Mouse (Mus musculus): Measurements from ENCODE around the gene Ap2m1.
"Not testable (repeated sequence)": the region's sequence is repeated elsewhere in the genome, so short reads cannot be mapped to it uniquely, and the experiment has no call there.

Gene Ap2m1

DNA sequence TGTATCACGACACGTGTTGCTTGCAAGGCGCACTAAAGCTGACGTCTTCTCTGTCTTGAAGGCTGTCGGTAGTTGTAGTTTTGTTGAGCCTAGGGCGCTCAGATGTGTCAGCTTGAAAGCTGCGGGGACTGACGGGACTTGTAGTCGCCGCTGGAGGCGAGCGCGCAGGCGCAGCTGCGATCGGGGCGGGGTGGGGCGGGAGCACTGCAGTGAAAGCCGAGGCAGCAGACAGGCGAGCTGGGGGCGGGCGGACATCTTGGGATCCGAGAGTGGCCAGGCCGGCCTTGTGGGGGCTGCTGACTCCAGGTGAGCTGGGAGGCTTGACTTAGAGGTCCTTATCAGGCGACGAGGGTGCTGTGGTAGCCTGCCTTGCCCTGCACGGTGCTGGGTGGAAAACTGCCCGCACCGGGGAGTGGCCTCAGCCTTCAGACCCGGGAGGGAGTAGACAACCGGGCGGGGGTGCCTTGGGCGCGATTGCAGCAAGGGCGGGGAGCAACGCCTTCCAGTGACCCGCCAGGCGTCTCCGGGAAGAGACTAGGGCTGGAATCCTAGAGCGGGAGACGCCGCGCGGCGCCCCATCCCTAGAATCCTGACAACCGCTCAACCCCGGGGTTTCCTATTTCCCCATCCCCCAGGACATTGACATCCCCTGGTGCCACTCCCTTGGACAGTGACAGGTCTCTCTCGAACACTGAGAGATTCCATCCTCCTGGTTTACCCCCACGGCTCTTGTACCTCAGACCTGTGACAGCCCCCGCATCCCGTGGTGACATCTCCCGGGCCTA is at the start of gene Ap2m1:
Gene Ap2m1, plus strand, starts transcription at position 183 of the 785 bp plus-strand sequence.
- DNase-seq: peak; percentile 95

DNA sequence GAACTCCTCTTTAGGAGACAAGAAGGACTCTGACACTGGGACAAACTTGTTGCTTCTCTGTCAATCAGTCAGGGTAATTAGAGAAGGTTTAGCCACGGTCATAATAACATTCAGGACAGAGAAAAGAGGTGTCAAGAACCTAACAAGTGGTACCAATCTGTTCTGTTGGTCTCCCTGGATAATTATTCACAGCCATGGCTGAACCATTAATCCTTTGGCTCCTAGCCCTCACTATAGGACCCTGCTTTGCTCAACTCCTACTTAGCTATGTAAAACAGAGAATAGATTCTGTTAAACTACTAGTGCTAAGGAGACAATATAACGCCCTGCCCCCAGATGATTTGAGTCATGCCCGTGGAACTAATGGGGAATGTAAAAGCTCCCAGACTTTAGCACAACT is 49.2 kb upstream of the Ap2m1 start:
- peak; percentile 9 for DNase-seq

DNA sequence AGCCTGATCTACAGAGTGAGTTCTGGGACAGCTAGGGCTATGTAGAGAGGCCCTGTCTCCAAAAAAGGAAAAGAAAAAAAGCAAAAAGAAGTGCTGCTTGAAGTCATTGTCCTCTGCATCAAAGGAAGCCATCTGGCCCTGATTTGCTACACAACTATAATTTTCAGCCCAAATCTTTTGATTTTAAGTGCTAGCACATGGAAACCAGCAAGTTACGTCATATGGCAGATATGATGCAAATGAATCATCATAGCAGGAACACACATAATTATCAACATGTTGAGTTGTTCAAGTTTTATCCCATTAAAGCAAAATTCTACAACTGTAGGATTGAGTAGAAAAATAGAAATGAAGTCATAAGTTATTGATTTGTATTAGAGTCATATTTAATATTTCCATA is 47.1 kb upstream of the Ap2m1 start:
- no peak for DNase-seq

DNA sequence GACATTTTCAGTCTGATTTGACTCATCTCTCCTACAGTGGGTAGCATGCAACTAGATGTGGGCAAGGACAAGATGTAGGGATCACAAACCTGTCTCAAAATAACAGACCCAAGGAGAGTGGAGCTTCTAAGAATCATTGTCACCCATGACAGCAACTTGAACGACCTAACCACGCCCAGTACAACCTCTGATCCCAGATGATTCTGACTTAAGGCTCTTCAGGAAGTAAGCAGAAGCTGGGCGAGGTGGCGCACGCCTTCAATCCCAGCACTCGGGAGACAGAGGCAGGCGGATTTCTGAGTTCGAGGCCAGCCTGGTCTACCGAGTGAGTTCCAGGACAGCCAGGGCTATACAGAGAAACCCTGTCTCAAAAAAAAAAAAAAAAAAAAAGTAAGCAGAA is 46.5 kb upstream of the Ap2m1 start:
- DNase-seq: not testable (repeated sequence)

DNA sequence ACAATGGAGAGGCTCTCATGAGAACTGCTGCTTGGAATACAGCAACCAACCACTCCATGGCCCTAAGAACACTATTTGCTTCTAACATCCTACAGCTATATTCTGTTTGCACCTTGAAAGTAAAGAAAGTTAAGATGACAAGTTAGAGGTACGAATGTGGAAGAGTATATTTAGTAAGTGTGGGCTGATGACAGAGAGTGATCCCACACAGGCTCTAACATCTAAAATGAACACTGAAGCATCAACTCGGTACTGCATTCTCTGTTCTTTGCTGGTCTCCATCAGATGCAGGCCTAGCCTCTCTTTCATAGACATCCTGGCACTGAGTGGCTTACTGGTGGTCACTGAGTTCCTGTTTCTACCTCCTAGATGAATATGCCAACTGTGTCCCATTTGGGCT is 46.0 kb upstream of the Ap2m1 start:
- no peak for DNase-seq

DNA sequence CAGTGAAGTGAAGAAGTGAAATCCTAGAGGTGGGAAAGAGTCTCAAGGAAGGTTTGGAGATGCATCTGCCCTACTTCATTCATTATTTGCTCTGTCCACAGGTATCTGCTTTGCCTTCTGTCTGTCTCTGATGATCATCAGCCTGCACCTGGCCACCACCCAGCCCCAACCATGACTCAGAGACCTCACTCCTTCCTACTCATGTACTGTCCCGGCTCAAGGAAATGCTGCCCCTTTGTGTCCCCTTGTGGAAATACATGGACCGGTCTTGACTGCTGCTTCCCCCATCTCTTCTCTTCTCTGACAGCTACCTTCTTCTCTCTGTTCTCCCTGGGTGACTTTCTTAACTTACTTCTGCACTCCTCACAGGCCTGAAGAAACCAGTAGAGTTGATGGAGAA is 44.7 kb upstream of the Ap2m1 start:
- DNase-seq: peak; percentile 38

DNA sequence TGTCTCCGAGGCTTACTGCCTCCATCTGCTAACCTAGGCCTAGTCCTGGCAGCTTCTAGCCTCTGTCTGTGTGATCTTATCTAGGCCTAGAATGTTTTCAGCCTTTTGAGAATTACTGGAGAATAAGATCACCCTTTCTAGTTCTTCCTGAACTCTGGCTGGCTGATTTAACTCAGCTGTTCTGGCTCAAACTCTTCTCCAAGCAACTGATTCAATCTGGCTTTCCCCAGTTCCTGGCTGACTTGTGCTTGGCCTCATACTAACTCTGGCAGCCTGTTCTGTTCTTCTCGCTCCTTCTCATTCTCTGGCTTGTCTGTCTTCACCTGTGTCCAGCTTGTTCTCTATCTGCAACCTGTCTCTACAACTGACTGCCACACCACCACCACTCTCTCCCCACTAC is 44.0 kb upstream of the Ap2m1 start:
- DNase-seq: no peak

DNA sequence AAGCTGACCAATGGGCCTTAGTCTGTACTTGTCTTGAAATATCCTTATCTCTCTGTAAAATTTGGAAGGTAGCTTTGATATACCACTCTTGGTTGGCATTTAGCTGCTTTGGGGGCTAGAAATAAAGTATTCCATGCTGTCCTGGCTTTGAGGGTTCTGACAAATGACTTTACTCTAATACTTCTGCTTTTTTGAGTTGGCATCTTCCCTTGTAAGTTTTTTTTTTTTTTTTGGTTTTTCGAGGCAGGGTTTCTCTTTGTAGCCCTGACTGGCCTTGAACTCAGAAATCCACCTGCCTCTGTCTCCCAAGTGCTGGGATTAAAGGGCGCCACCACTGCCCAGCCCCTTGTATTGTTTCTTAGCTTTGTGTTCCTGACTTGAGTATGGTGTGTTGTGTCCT is 41.8 kb upstream of the Ap2m1 start:
- no peak for DNase-seq

DNA sequence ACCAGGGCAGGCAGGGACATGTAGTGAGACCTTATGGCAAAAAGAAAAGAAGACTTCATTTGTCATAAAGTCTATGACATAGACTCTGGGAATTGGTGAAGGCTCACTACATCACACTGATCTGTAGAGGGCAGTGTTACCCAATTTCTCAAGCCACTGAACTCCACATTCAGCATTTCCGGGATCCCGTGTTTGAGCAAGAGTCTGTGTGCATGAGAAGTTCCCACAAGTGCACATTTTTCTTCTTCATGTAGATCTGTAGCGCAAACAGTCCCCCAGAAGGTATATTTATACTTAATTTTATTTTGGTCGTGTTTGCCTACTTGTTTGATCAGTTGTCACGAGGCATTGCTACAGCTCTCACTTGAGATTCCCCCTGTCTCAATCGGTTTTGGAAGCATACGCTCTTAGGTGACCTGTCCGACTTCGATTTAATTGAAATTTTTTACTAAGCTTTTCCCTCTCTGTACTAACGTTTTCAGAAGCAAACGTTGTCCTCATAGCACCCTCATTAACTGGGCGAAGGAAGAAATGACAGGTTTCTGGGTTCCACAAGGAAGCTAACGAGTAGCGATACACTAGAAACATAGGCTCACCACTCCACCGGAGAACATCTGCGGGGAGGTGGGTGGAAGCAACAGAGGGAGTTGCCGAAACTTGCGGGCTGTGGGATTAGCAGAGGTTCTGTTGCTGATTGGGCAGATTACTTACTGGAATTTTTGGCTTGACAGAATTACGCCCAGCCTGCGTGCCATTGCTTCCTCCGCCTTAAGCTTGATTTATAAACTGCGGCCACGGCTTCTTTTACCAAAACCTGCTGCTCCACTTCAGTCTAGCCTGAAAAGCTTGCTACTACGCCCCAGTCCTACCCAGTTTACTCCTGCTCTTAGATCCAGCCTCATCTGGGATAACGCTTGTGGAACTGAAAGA is 38.3 kb upstream of the Ap2m1 start:
- DNase-seq: peak; percentile 68

DNA sequence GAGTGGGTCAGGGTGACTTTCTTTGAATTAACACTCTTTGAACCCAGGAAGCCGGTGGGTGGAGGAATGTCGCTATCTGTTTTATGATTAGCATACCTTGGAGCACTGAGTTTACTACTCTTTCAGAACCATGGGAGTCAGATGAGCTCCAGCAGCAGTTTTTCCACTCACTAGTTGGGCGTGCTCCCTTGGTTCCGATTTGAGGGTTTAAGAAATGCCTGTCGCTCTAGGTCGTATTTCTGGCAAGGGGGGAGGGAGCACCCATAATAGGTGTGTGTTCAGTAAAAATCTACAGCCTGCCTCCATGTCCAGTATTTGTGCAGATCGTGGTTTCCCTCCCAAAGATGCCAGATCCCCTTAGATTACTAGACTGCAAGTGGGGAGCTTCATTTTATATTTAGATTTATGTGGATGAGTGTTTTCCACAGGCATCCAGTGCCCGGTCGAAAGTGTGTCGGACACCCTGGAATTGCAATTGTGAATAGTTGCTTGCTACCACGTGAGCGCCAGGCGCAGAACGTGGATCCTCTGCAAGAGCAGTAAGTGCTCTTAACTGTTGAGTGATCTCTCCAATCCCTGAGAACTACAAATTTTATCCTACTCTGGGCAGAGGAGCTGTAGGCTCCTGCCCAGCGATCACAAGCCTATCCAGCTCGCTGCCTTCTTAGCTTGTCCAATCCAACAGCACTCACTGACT is 37.1 kb upstream of the Ap2m1 start:
- DNase-seq: no peak

DNA sequence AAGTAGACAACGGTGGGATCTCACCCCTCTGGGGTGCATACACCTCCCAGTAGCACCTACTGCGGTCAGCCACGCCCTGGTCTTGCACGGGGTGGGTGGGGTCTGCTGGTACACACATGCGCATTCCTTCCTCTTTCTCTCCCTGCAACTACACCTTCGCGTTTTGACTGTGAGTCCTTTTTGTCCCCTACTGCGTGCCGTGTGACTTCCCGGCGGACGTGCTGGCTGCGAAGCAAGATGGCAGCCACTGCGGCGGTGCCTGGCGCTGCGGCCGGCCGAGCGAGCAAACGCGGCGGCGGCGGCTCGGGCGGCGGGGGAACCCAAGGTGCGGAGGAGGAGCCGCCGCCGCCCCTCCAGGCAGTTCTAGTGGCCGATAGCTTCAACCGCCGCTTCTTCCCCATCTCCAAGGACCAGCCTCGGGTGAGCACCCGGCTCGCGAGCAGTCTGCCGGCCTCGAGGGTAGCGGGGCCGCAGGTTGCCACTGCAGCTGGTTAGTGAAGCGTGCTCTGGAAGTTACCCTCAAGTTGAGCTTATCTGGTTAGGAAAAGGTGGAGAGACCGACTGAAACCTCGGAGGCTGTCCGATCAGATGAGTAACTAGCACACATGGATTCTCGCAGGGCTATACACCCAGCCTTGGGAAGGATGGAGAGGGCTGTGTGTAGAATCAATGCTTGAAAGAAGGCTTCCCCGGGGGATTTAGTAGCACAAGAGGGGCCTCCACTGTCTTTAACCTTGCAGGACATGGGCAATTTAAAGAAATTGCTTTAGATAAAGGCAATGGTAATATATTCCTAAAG is 36.4 kb upstream of the Ap2m1 start, which contains the start of gene Eif2b5:
Gene Eif2b5, plus strand, starts transcription at position 141 of the 799 bp plus-strand sequence.
- peak; percentile 95 for DNase-seq

DNA sequence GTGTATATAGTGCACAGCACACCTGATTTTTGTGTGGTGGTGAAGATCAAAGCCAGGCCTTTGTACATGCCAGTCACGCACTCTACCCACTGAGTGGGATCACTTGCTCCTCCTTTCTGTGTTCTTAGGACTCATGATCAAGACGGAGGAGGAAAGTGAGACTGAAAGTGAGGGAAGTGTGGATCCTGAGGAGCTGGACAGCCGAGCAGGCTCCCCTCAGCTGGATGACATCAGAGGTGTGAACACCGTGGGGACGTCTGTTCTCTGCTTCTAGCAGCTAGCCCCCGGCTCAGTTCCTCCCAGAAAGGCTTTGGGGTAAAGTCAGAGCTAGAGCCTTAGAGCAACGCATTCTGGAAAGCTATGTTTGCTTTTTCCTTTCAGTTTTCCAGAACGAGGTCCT is 29.3 kb upstream of the Ap2m1 start:
- no peak for DNase-seq

DNA sequence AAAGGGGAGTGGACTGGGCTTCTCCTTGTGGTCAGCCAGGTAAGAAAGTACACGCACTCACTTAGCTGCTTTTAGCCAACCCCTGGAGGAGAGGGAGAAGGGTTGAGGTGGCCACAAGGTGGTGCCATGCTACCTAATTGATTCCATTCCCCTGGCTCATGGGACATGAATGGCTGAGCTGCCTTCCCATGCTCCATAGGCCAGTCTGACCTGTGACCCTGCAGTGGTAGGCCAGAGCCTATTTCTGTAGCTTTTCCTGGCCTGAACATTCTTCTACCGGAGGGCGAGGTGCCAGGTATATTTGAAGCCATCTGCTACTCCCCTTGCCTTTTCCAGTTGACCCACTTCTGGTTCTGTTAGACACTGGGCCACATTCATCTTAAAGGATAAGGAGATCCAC is 25.9 kb upstream of the Ap2m1 start:
- DNase-seq: peak; percentile 70

DNA sequence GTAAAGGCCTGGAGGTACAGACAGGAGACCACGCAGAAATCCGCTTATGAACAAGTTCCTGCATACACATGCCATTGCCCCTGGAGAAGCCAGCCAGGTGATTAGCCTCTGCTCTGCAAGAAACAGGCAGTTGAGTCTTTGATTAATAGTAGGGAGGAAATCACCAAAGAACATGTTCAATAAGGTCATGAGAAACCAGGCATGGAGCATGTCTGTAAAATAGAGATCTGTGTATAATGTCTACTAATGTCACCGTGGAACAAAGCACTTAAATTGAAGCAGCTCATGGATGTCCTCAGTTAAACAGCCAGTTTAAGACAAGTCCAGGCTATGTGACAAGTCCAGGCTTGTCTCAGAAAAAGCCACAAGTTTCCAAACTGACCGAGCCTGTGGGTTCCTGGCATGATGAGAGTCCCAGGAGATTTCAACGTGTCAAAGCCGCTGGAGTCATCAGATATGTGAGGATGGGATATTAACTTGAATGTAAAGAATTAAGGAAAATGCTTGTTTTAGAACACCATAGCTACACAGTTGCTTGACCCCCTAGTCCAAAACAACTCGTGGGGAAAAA is 23.9 kb upstream of the Ap2m1 start:
- no peak for DNase-seq

DNA sequence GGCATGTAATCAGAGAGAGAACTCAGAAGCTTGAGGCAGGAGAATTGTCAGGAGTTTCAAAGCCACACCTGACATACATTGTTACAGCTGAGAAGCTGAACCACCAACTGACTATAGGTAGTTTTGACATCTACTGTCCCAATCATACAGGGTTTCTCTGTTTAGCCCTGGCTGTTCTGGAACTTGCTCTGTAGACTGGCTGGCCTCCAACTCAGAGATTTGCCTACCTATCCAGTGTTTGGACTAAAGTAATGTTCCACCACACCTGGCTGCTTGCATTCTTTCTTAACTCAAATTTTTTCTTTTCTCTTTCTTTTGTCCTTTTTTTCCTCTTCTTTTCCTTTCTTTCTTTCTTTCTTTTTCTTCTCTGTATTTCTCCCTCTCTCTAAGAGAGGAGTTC is 19.2 kb upstream of the Ap2m1 start:
- no peak for DNase-seq

DNA sequence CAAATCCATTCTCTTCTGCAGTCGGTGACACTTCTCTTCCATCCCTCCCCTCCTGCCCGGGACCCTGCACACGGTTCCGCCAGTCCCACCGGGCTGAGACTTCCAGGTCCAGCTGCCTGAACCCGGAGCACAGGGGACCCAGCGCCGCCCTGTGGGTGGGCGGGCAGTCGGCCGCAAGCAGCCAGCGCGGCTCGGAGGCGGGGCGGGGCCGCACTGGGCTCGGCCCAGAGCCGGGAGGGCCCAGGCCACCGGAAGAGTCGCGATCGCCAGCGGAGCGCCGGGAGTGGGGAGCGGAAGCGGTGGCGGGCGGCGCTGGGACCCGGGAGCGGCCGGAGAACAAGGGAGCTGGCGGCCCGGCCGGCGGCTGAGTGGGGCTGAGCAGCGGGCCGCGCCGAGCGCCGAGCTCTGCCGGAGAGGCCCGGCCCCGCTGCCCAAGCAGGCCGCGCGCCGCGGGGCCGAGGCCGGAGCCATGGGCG is 18.5 kb upstream of the Ap2m1 start, which contains the start of gene Dvl3:
Gene Dvl3, plus strand, starts transcription at position 257 of the 476 bp plus-strand sequence.
- DNase-seq: peak; percentile 97

DNA sequence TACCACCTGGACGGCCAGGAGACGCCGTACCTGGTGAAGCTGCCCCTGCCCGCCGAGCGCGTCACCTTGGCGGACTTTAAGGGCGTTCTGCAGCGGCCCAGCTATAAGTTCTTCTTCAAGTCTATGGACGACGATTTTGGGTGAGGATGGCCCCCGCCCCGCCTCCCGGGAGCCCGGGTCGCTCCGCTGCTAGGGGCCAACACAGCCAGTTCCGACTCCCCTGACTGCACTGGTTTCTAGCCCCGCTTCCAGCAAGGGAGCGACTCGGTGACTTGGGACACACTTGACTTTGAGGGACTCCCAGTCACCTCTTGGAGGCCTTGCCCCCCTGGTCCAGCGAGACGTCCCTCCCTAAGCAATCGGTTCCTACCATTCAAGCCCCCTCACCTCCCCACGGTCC is 18.1 kb upstream of the Ap2m1 start:
- DNase-seq: no peak

DNA sequence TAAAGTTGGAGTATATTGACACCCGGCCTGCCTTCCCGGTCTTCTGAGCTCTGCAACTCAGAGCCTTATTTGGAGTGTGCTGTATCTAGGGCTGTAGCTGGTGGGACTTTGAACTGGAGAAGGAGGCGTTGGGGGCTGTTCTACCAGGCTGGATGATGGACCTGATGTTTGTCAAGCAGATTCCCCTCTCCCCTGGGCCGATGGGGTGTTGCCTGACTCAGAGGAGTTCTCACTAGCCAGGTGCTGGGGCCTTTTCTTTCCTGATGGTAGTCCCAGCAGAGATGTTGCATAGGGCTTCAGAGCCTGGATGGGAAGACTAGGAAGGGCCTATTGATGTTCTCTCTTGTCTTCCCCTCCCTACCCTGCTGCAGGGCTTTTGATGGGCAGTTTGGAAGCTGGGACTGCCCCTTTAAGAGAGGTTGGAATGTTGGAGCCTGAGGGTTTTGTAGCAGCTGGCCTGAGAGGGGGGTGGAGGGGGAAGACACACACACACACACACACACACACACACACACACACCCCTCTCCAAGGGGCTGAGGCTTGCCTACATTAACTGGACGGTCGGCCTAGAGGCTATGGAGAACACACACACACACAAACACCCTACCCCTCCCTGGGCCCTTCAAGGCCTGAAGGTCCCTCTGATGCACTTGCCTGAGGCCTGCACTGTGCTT is 17.4 kb upstream of the Ap2m1 start:
- DNase-seq: peak; percentile 77

DNA sequence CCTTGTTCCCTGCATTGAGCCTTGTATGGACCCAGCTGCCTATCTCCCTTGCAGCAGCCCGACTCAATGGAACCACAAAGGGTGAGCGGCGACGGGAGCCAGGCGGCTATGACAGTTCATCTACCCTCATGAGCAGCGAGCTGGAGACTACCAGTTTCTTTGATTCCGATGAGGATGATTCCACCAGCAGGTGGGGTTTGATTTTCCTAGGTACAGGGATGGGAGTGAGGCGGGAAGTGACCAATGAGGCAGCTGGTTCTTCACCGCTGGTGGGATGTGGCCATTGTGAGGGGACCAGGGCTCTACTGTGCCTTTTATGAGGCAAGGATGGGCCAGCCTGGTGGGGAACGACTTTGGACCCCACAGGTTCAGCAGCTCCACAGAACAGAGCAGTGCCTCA is 11.4 kb upstream of the Ap2m1 start:
- no peak for DNase-seq

DNA sequence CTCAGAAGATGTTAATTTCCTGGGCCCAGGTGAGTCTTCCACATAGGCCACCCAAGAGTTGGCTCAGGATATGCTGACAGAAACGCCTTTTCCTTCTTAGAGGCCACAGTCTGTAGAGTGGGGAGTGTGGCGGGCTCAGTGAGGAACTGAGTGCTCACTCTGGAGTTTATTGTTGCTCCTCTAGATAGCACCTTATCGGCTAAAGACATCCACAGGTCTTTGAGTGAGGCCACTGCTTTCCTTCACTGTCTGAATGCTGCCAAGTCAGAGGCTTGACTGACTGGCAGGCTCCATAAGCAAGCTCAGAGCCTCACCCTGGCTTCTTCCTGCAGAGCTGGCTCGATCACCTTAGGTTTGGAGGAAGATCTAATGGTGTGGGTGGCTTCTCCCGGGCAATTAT is 6.5 kb upstream of the Ap2m1 start:
- DNase-seq: no peak

DNA sequence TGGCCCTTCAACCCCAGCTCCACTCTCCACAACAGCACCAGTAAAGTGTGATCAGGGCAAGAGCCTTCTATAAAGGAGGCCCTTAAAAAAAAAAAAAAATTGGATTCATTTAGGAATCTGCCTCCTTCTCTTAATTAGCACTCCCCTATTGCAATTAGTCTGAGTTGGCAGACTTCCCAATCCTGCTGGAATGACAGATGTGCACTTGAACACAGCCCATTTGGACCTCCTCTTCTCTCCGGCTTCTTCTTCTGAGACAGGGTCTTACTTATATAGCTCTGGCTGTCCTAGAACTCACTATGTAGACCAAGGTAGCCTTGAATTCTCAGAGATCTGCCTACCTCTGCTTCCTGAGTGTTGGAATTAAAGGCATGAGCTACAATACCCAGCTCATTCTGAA is 5.9 kb upstream of the Ap2m1 start:
- no peak for DNase-seq
